Mouse (Mus musculus) limb, embryonic 11.5 days (tissue): ENCODE measurements around the gene Gm10985. TPM values are rescaled to one million over a fixed set of nuclear protein-coding genes. Genes with fewer than 3 reads are reported as not detected.

ENCODE experiments used
- polyA plus RNA-seq: library from polyadenylated mRNA; unstranded; fragments of >200 nt; fragmentation: Nextera tagmentation; extraction: Ambion mirVana; gene quantifications from 2 replicates; pipeline ENCODE4 v1.2.1, GENCODE M21; 2014

The Gm10985 gene
- polyA plus RNA-seq, 1 experiment from 2014 or later, result not detected

Other genes with a start within 250 kb of the Gm10985 start
- 4.9 TPM in 2 replicates for gene Frem2, start 187.7 kb upstream of the Gm10985 start, polyA plus RNA-seq
- 88.6 and 95.6 TPM in 2 replicates for gene Ufm1, start 18.7 kb downstream of the Gm10985 start, polyA plus RNA-seq